Mouse (Mus musculus) embryo, embryonic 11.5 days (tissue): ENCODE data around the gene Tmbim1.
A peak's percentile ranks its signal among the peaks of the same experiment; 100 is the strongest.

ENCODE experiments used
- DNase-seq: peaks from one replicate; pipeline ENCODE4 v3.0.0-alpha.2; 2012; ENCODE audit warnings: low read depth, low spot score

Gene Tmbim1

DNA sequence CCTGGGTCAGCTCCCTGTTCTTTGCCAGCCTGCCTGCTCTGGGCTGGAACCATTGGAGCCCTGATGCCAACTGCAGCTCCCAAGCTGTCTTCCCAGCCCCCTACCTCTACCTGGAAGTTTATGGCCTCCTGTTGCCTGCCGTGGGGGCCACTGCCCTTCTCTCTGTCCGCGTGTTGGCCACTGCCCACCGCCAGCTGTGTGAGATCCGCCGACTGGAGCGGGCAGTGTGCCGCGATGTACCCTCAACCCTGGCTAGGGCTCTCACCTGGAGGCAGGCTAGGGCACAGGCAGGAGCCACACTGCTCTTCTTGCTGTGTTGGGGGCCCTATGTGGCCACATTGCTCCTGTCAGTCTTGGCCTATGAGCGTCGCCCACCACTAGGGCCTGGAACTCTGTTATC lies 26.4 kb downstream of the Tmbim1 start:
- no peak for DNase-seq

DNA sequence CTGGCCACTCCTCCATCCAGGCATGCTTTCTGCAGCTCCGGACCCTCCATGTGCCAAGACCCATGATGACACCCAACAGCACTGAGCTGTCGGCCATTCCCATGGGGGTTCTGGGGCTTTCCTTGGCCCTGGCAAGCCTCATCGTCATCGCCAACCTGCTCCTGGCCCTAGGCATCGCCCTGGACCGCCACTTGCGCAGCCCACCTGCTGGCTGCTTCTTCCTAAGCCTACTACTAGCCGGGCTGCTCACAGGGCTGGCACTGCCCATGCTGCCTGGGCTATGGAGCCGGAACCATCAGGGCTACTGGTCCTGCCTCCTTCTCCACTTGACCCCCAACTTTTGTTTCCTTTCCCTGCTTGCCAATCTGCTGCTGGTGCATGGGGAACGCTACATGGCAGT lies 26.9 kb downstream of the Tmbim1 start, which contains the start of gene Gpbar1:
Gene Gpbar1 (plus strand): TSS at position 13 of the 400 bp plus-strand sequence.
- DNase-seq: no peak

DNA sequence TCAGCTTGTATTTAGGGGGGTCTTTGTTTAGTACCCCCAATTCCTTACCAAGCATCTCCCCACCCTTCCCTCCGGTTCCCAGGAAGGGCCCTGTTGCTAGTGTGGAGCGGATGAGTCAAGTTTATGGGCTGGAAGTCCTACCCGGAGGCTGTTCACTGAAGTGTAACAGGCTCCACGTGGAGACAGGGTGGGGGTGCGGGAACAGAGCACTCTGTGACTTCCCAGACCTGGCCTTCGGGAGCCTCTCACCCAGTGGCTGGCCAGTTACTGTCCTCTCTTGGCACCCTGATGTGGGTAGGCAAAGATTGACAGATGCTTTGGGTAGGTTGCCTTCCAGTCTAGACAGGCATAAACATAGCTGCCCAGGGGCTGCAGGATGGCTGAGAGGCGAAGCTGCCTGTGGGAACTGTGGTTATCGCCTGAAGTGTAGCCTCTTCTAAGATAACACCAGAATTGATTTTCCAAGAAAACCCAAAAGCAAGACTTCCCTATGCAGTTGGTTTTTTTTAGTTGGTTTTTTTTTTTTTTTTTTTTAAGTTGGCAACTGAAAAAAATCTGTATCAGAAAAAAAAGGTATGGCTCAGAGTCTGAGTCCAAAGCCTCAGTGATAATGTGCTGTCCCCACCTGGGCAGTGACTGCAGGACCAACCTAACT lies 27.4 kb downstream of the Tmbim1 start:
- no peak for DNase-seq

DNA sequence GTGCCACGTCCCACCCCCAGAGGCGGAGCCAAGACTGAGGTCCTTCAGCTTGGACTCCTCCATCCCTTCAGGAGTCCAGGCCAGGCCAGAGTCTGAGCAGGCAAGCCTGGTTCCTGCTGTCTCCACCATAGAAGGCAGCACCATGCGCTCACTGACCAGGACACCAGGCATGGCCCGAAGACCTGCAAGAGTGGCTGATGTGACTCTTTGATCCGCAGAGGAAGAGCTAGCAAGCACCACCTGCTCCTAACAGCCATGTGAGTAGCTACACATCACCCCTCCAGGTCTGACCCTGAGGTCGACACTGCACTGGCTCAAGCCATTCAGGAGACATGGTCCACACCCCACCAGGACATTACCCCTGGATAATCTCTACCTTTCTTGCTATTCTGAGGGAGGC lies 28.4 kb downstream of the Tmbim1 start:
- DNase-seq: no peak

DNA sequence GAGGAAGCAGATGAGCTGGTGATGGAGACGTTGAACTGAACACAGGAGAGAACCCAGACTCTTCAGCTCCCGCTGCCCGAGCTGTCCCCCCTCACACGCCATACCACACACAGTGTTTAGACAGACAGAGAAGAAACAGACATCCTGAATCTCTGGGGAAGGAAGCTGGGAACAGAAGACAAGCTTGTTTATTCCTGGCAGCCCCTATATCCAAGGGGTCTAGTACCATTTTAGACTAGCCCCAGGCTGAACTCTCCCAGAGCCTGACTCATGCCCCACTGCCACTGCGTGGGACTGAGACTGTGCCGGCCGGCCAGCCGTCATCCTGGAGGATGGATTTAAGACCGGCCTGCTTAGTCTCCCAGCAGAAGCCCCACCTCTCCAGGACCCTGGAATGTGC lies 30.4 kb downstream of the Tmbim1 start:
- peak; percentile 11 for DNase-seq

DNA sequence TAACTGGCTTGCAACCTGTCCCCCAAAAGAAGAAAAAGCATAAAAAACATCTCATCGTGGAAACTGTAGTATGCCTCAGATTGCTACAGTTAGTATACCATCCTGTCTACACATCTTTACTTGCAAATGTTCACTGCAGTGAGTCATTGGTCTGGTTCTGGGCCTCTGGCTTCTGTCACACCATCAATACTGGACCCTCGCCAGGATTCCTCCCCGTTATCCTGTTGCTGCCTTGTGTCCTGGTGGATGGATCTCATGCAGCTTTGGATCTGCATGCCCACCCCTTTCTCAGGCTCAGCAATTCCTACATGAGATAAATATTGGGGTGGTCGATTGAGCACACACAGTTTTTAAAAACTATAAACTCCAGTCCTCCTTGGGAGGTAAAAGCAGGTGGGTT lies 33.8 kb downstream of the Tmbim1 start:
- DNase-seq: no peak

DNA sequence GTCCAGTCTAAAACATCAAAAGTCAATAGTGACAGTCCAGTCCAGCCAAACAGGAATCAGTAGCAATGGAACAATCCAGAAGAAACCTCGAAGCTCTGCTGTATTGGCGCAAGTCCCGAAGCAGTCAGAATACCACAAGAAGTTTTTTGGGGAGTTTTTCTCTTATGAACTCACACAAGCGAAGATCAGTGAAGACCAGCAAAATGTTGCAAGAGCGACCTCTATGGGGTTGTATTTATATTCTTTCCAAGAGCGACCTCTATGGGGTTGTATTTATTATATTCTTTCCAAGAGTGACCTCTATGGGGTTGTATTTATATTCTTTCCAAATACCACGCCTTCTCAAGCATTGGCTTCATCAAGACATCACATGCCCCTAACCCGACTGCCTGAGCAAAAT lies 36.7 kb downstream of the Tmbim1 start:
- no peak for DNase-seq

DNA sequence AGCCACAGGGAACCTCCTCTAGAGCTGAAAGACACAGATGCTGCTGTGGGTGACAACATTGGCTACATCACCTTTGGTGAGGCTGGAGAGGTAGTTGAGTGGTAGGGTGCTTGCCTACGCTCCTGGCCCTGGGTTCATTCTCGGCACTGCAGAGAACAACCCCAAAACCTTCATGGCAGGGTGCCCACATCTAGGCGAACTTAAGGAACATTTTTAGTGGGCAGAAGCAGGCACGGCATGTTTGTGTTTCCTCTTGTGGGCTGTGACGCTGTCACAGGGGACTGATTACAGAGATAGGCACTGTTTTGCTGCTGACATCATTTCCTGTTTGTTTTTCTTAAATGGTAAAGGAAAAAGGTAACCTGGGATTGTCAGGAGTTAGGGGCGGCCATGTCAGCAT lies 42.9 kb downstream of the Tmbim1 start:
- no peak for DNase-seq

DNA sequence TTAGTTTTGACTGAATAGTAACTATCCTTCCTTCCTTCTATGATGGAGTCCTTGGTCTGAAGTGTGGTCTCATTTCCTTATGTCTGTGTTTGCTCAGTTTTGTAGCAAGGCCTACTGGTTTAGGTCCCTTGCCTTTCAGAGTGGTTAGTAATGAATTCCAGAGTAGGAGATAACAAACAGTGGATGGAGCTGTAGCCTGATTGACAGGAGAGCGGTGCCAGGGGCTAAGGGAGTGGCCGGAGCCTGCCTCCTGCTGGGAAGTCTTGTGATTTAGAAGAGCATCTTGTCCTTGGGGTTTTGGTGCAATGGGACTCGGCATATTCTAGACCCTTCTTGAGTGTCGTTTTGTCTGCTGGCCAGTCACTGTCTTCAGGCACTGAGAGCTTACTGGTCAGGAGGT lies 48.6 kb downstream of the Tmbim1 start:
- DNase-seq: no peak

DNA sequence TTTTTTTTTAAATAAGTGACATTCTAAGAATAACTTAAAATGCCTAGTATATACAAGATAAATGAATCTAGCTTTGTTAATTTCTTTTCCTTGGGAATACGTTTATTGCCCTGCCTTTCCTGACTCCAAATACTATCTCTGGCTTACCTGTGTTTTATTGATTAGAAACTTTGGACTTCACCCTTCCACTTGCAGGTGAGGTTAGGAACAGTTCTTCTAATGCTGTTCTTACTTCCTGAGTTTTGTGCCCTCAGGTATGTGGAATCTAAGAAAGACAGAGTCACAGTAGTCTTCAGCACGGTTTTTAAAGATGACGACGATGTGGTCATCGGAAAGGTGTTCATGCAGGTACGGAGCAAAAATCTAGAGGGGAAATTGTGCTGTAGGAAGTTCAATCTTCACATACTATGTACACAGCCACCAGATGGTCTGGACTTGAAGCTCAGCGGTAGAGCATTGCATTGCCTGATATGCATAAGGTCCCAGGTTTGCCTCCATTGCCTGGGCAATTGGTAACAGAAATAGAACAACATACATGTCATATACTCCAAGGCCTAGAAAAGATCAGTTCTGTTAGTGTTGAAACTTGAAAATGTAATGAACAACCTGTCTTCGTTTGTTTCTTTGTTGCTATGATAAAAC lies 49.6 kb downstream of the Tmbim1 start:
- DNase-seq: no peak

DNA sequence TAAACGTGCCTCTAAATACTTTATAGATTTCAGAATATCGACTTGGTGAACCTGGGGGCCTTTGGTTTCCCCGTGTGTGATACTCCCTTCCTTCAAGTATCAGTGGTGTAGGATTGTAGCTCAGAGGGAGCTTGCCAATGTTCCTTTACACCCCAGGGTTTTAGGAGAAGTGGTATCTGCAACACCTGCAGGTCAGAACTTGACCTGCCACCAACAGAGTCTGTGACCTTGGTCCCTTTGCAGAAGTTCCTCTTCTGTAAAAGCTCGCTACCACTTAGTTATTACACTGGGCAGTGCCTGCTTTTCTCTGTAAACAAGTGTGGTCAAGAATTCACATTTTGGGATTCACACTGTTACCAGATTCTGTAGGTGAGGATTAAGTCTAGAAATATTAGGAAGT lies 55.3 kb downstream of the Tmbim1 start:
- no peak for DNase-seq

DNA sequence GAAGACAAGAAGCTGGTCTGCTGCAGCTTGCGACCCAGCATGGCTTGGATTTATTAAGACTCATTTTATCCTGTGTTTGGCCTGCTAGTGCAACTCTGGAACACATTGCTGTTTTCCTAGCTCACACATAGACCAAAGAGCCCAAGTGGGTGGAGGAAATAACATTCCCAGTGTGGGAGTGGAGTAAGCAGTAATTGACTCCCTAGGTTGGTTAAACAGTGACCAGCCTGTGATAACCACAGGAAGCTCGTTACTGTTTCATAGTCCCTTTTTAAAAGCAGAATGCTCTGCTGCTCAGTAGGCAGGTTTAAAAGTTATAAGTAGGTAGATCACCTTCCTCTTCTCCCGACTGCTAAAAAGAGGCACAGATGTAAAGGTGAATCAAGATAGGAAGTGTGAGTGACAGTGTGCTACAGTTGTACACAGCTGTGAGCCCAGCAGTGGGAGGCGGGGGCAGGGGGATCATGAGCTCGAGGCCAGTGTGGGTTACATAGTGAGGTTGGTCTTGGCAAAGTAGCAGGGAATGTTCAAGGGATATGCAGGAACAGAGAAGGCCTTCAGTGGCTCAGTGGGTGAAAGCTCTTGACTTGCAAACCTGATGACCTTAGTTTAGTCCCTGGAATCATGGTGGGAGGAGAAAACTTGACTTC lies 56.0 kb downstream of the Tmbim1 start:
- no peak for DNase-seq

DNA sequence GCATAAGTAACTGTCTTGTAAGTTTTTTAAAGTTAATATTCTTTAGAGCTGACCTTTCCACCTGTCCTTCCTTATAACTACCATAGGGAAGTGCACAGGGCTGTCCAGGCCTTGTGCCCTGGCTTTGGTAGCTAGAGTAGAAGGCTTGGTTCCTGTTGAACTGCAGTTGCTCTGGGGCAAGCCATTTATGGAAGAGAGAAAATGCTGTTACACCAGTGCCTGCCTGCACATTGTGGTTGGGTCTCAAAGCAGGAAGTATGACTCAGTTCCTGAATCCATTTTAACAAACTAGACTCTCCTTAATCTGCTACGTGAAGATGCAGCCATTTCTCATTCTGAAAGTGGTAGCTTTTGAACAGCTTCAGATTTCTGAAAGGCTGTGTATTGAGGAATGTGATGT lies 56.6 kb downstream of the Tmbim1 start:
- DNase-seq: no peak

DNA sequence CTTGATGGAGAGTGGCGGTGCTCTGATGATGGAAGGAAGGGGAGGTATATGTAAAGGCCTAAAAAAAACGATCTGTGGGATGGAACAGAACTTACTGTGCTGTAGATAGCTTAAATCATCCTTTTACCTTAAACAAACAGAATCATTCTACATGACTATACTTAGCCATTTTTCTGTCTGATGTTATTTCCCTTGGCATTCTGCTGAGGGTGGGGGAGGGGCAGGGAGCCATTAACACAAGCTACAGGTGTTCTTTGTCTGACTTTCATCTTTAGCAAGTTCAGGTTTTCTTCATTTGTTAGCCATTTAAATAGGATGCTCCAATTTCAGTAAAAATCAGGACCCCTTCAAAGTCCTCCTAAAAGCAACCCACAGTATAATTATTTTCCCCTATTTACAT lies 59.9 kb downstream of the Tmbim1 start:
- DNase-seq: no peak

DNA sequence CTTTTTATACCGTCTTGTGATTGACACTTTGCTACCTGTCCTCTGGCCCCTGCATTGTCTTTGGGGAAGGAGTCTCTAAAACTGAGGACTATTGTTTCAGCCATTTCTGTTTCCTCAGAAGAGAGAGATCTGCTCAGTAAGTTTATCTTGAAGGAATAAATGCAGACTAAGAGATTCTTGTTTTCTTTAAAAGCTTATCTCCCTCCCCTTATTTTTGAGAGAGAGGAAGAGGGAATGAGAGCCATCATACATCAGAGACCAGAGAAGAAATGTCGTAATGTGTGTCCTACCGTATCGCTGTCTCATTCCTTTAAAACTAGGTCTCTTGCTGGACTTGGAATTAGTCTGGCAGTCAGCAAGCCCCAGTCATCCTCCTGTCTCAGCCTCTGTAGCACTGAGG lies 64.6 kb downstream of the Tmbim1 start:
- no peak for DNase-seq

DNA sequence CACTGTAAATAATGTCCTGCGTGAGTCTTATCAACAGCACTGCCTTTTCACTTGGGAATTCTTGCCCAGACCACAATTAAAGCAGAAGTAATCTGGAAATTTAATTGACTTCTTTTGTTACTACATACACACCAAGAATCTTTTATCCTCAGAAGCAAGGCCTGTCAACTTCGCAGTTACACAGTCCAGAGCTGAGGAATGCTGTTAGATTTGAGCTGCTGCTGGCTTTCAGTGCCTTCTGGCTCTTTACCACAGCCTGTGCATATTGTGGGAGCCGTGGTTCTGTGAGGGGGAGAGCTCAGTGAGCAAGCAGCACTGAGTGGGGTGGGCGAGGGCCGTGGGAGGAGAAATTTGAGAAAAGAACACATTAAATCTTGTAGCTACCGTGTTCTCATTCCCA lies 65.1 kb downstream of the Tmbim1 start:
- DNase-seq: no peak

DNA sequence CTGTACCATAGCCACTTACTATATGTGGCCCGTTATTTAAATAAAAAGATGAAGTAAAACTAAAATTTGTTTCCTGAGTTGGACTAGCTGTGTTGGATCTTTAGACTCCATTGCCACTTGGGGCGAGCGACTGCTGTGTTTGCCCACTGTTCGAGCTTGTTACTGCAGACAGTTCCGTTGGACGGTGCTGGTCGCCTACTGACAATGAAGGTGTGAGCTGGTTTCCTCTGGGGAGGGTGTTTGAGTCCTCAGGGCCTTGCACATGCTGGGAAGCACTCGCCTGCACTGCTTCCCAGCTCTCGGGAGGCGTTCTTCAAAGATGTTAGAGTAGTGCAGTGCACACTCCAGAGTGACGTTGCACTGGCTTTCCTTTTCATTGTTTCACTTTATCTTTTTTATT lies 65.8 kb downstream of the Tmbim1 start:
- DNase-seq: no peak

DNA sequence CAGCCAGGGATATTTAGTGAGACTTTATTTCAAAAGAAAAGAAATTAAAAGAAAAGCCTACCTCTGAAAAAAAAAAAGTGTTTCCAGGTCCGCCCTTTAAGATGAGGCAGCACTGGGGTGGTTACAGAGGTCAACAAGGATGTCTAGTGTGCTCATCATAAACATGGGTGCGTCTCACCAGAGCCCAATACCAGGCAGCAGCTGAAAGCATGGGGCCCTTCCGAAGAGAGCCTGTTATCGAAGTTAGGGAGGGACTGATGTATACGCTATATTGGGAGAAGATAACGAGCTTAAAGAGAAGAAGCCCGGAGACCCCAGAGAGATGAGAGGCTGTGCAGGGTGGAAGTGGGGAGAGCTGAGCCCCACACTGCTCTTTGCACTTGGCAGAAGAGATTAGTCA lies 66.3 kb downstream of the Tmbim1 start:
- no peak for DNase-seq
